Comparison of ENCODE assay signal across 10 mouse cellular contexts in genomic region chr9:69662394-69662793, GRCm38 (mm10).
DNase-seq lines count a peak whose midpoint lies in the region; TF ChIP-seq lines count a peak whose summit lies in the region.
"Had no signal": no experiment of that assay in that cellular context is flagged by ENCODE, and none has a peak within 500 bp of the region (broad histone marks: within the 10 kb centered on the region; RNA-seq: fewer than 3 reads in every experiment).

No protein-coding gene starts in this region.

- 0 out of 2 replicates have a peak, but pooled peaks cover 2% of the 10 kb centered on the region for H3K27me3 ChIP-seq in thymus, adult 2 months (ENCODE audit: control insufficient read depth, insufficient read depth, low read length)

- intact Hi-C loops in heart, postnatal 10 days (cut with DNase I), result no loop called here

- peak; percentile 15 for DNase-seq in adrenal gland, postnatal 14 days
- DNase-seq in adrenal gland, adult 8-10 months, result no peak
- peak; percentile 2 for DNase-seq in kidney, postnatal 14 days
- no peak for DNase-seq in kidney, adult 18-20 months
- DNase-seq in thymus, adult 2 months, result peak; percentile 26
- no peak for DNase-seq in thymus, adult 18-20 months
- DNase-seq in thymus, postnatal 25 days, result peak; percentile 36
- no peak for DNase-seq in heart, postnatal 10 days
- DNase-seq: cerebellum, adult 9-10 months had no signal

- peaks cover 8% of the 10 kb centered on the region for H3K4me1 ChIP-seq in thymus, adult 2 months (replicated peaks; ENCODE audit: control insufficient read depth, insufficient read depth, low read length)
- H3K4me1 ChIP-seq: limb, embryonic 12.5 days had no signal

- 36% methylated on average over 5 of the region's 5 CpGs for WGBS in thymus, adult 2 months

- no peak for TF ChIP-seq CTCF in thymus, adult 2 months (IDR thresholded peaks at IDR 0.05; ENCODE audit: borderline replicate concordance, control insufficient read depth, extremely low read depth, insufficient read depth, low read length, poor library complexity)

- no peaks in the 10 kb centered on the region for H3K36me3 ChIP-seq in thymus, adult 2 months (ENCODE audit: control insufficient read depth, insufficient read depth, low read length)
- H3K36me3 ChIP-seq: limb, embryonic 12.5 days had no signal

- H3K27ac ChIP-seq in thymus, adult 2 months (ENCODE audit: control insufficient read depth, insufficient read depth, low read length), result no peak overlapping the region
- H3K27ac ChIP-seq: limb, embryonic 12.5 days had no signal

- no peak overlapping the region for H3K4me3 ChIP-seq in thymus, adult 2 months (ENCODE audit: control insufficient read depth, insufficient read depth, low read length)
- H3K4me3 ChIP-seq: limb, embryonic 12.5 days had no signal

- no peak for TF ChIP-seq POLR2A in thymus, adult 2 months (IDR thresholded peaks at IDR 0.05; ENCODE audit: control insufficient read depth, extremely low read depth, insufficient read depth, low read length, poor library complexity)

Comparison
In these comparisons a context has a peak if more than half of its experiments do, and no peak if none do; other contexts are left out.
1. DNase-seq: peak in adrenal gland, postnatal 14 days (single experiment), kidney, postnatal 14 days (single experiment), thymus, adult 2 months (single experiment) and thymus, postnatal 25 days (single experiment); none in adrenal gland, adult 8-10 months (single experiment), kidney, adult 18-20 months (single experiment), thymus, adult 18-20 months (0 of 2) and heart, postnatal 10 days (0 of 2).